Mouse (Mus musculus): ENCODE results near the gene Tapbp.

DNA sequence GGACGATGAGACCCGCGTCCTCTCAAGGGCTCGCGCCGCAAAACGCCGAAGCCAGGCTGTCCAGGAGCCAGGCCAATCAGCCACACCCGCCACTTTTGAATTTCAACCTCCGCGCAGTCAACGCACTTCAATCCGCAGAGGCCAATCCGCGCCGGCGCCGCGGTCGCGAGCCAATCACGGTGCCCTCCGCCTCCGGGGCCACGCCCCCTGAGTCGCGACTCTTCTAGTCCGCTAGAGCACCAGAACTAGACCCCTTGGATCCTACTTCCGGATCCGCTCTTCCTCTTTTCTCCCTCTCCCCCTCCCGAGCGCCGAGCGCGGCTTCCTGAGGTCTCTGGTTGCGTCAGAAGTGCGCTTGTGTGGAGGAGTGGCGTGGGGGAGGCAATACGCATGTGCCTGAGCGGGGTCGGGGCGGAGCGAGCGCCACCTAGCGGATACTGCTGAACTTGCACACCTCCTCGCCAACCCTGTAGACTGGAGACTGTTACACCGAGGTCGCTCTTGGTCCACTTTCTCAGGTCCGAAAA is 25.1 kb upstream of the Tapbp start, which contains the start of gene Kifc1:
- peak; percentile 70 for TF ChIP-seq CEBPB (IDR thresholded peaks at IDR 0.05; ENCODE audit: insufficient read depth, poor library complexity, severe bottlenecking)
- TF ChIP-seq MYOG (IDR thresholded peaks at IDR 0.05; ENCODE audit: control insufficient read depth in 1 of 3, insufficient read depth in 1 of 3, insufficient read length in 2 of 3, low read depth in 2 of 3): peak in 1 of 3 experiments; percentile 41
- no peak for TF ChIP-seq TCF12 (IDR thresholded peaks at IDR 0.05; ENCODE audit: insufficient read depth, poor library complexity, severe bottlenecking)
- peak; percentile 0 for TF ChIP-seq POLR2A (IDR thresholded peaks at IDR 0.05; ENCODE audit: insufficient read length, low read depth)
- peak; percentile 65 for TF ChIP-seq POLR2AphosphoS2 (IDR thresholded peaks at IDR 0.05; ENCODE audit: insufficient read length, low read depth)
- no peak for TF ChIP-seq USF1 (IDR thresholded peaks at IDR 0.05; ENCODE audit: low read depth)
